Mouse (Mus musculus) liver, adult 2 months (tissue): Measurements from ENCODE around the gene Crabp2. TPM values are rescaled to one million over a fixed set of nuclear protein-coding genes. Genes with fewer than 3 reads are reported as not detected.

Experiments used
- DNase-seq: peaks from one replicate; pipeline ENCODE4 v3.0.0-alpha.2; 2011; ENCODE audit warnings: low read depth, low spot score; ENCODE audit errors: extremely low read depth
- H3K27ac ChIP-seq: fragments of 200-500 bp; replicated peaks from 2 replicates; pipeline ENCODE4 v1.5.1; 2012; ENCODE audit warnings: low read depth, mild to moderate bottlenecking, control low read depth, inconsistent platforms, low read length; ENCODE audit not compliant: insufficient read depth
- H3K27me3 ChIP-seq: fragments of 200-500 bp; 2 replicates; pipeline ENCODE4 v1.6.1; 2012; ENCODE audit warnings: mild to moderate bottlenecking, moderate library complexity, low read length, inconsistent platforms; ENCODE audit not compliant: control insufficient read depth, insufficient read depth
- H3K36me3 ChIP-seq: fragments of 200-500 bp; 2 replicates; pipeline ENCODE4 v1.6.1; 2012; ENCODE audit warnings: low read length, inconsistent platforms; ENCODE audit not compliant: control insufficient read depth, insufficient read depth
- H3K4me1 ChIP-seq: fragments of 200-500 bp; 2 replicates; pipeline ENCODE4 v1.6.1; 2011; ENCODE audit warnings: low read length; ENCODE audit not compliant: control insufficient read depth, insufficient read depth
- H3K4me3 ChIP-seq: fragments of 200-500 bp; 2 replicates; pipeline ENCODE4 v1.5.1; 2011; ENCODE audit warnings: low read depth, mild to moderate bottlenecking, control low read depth, low read length, moderate library complexity; ENCODE audit not compliant: insufficient read depth
- H3K79me2 ChIP-seq: fragments of 200-500 bp; 2 replicates; pipeline ENCODE4 v1.6.1; 2012; ENCODE audit warnings: inconsistent platforms, mild to moderate bottlenecking, low read length, moderate library complexity; ENCODE audit not compliant: control insufficient read depth, insufficient read depth
- H3K9ac ChIP-seq: fragments of 200-500 bp; 2 replicates; pipeline ENCODE4 v1.6.1; 2012; ENCODE audit warnings: low read depth, mild to moderate bottlenecking, control low read depth, inconsistent platforms, low read length
- CTCF ChIP-seq: fragments of 200-500 bp; IDR thresholded peaks from 2 replicates; pipeline ENCODE4 v1.5.1; 2011; ENCODE audit warnings: low read depth, low read length, control low read depth
- POLR2A ChIP-seq: fragments of 200-500 bp; IDR thresholded peaks from 2 replicates; pipeline ENCODE4 v1.6.1; 2011; ENCODE audit warnings: low read length, control low read depth; ENCODE audit not compliant: insufficient read depth; ENCODE audit errors: extremely low read depth
- WGBS: fragments of 180-500 bp; shearing (Covaris S2); methylation state at CpG from one replicate; pipeline ENCODE4 v1.1.7; 2018; 5-methylcytosine and 5-hydroxymethylcytosine counted together
- polyA plus RNA-seq: library from polyadenylated mRNA; depleted of rRNA; stranded (reverse); fragments of >200 nt; gene quantifications from 2 replicates; pipeline ENCODE4 v1.2.3, GENCODE M21; 2012
- total RNA-seq: library from RNA; depleted of rRNA; stranded (reverse); fragments of >200 nt; gene quantifications from 2 replicates; pipeline ENCODE4 v1.2.3, GENCODE M21; 2014

Gene Crabp2
- total and polyA plus RNA-seq, 2 experiments: not detected

- peaks cover 4% of the 10 kb centered on the region; the same call in 1 of the 2 replicates for H3K4me1 ChIP-seq
- no peak for TF ChIP-seq POLR2A
- TF ChIP-seq CTCF: no peak
- no peak overlapping the region for H3K27ac ChIP-seq
- WGBS: 88% methylated on average over 2 of the region's 2 CpGs
- H3K9ac ChIP-seq: no peak overlapping the region
- H3K4me3 ChIP-seq: no peak overlapping the region
- H3K27me3 ChIP-seq: no peaks in the 10 kb centered on the region
- H3K36me3 ChIP-seq: peaks cover 42% of the 10 kb centered on the region
- H3K79me2 ChIP-seq: no peaks in the 10 kb centered on the region
- DNase-seq: no peak
These were observed 6.0 kb upstream of the Crabp2 start for GRCm38 (mm10) chr3:87942471-87942870.

DNA sequence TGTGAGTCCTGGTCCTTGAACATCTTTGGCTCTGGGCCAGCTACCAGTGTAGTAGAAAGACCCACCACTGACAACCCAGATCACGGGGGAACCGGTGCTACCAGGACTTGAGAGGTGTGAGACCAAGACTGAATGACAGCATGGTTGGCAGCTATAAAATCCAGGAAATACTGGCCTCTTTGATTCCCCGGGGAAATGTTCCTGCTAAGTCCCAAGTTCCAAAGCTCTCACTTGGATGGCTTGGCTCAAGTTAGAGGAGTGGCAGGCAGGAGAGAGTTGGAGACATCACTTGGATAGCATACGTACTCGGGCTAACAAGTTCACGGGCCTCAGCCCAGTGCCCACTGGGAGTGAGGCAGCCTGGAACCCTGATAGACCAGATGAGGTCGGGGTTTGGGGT lies 4.9 kb upstream of the Crabp2 start:
- no peak for DNase-seq
- no peaks in the 10 kb centered on the region for H3K79me2 ChIP-seq
- H3K27ac ChIP-seq: no peak overlapping the region
- H3K36me3 ChIP-seq: peaks cover 32% of the 10 kb centered on the region
- TF ChIP-seq POLR2A (no peak), CTCF (no peak)
- no peak overlapping the region for H3K4me3 ChIP-seq
- H3K27me3 ChIP-seq: peaks cover 7% of the 10 kb centered on the region; the same call in 1 of the 2 replicates
- WGBS: 81% methylated on average over 7 of the region's 7 CpGs
- no peak overlapping the region for H3K9ac ChIP-seq
- peaks cover 6% of the 10 kb centered on the region for H3K4me1 ChIP-seq

- no peak for TF ChIP-seq POLR2A
- no peak overlapping the region for H3K4me3 ChIP-seq
- peaks cover 17% of the 10 kb centered on the region; the same call in 1 of the 2 replicates for H3K27me3 ChIP-seq
- 33% methylated on average over 4 of the region's 4 CpGs for WGBS
- H3K79me2 ChIP-seq: no peaks in the 10 kb centered on the region
- H3K9ac ChIP-seq: no peak overlapping the region
- peaks cover 6% of the 10 kb centered on the region for H3K4me1 ChIP-seq
- H3K36me3 ChIP-seq: peaks cover 18% of the 10 kb centered on the region
- no peak for DNase-seq
- no peak overlapping the region for H3K27ac ChIP-seq
These were observed 3.4 kb upstream of the Crabp2 start for GRCm38 (mm10) chr3:87944838-87945600.

GRCm38 (mm10) chr3:87945781-87946540 lies 2.5 kb upstream of the Crabp2 start:
- H3K27me3 ChIP-seq: peaks cover 22% of the 10 kb centered on the region; the same call in 1 of the 2 replicates
- no peak for DNase-seq
- H3K4me1 ChIP-seq: peaks cover 6% of the 10 kb centered on the region
- TF ChIP-seq CTCF: no peak
- no peak for TF ChIP-seq POLR2A
- no peak overlapping the region for H3K4me3 ChIP-seq
- no peak overlapping the region for H3K9ac ChIP-seq
- WGBS: 46% methylated on average over 12 of the region's 12 CpGs
- no peaks in the 10 kb centered on the region for H3K79me2 ChIP-seq
- H3K36me3 ChIP-seq: peaks cover 12% of the 10 kb centered on the region
- H3K27ac ChIP-seq: no peak overlapping the region

DNA sequence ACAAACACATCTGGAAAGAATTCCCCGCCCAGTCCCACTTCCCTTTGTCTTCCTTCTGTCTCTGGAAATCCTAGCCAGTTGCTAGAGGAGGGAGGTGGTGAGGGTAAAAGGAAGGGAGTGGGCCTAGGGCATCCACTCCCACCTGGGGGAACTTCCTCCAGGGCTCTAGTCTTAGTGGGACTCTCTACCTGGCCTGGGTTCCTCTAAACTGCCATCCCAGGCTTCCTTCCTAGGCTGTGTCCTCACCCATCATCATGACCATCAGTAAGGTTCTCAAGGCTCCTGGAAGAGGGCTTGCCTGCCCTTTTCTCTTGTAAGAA lies 2.0 kb upstream of the Crabp2 start:
- Histone ChIP-seq H3K4me1 (peaks cover 6% of the 10 kb centered on the region), H3K79me2 (no peaks in the 10 kb centered on the region), H3K4me3 (no peak overlapping the region), H3K27me3 (peaks cover 23% of the 10 kb centered on the region; the same call in 1 of the 2 replicates), H3K27ac (no peak overlapping the region), H3K9ac (no peak overlapping the region), H3K36me3 (peaks cover 7% of the 10 kb centered on the region)
- WGBS: 50% methylated on average over 1 of the region's 1 CpGs
- DNase-seq: no peak
- TF ChIP-seq CTCF: no peak
- no peak for TF ChIP-seq POLR2A
